Mouse (Mus musculus): ENCODE data around the gene Mansc4.

The Mansc4 gene

GRCm38 (mm10) chr6:147028396-147028795, 58.4 kb downstream of the Mansc4 start:
- no peak for DNase-seq (ENCODE audit: extremely low spot score, low spot score)
